Mouse (Mus musculus) kidney, postnatal 0 days (tissue): ENCODE measurements around the gene Acsbg1. TPM values are rescaled to one million over a fixed set of nuclear protein-coding genes. Genes with fewer than 3 reads are reported as not detected.
"Not testable (repeated sequence)": the region's sequence is repeated elsewhere in the genome, so short reads cannot be mapped to it uniquely, and the experiment has no call there.

Experiments used
- ATAC-seq: fragments of 200-750 bp; cut with Nextera tagmentation; replicated peaks from 2 replicates; pipeline ENCODE4 v1.8.0; 2017; ENCODE audit warnings: low read depth, moderate number of reproducible peaks, moderate TSS enrichment, moderate library complexity; ENCODE audit not compliant: low FRiP score
- DNase-seq: peaks from one replicate; pipeline ENCODE4 v3.0.0-alpha.2; 2016; ENCODE audit warnings: low spot score
- H3K27ac ChIP-seq: fragments of 300-500 bp; sonication (generic); 2 replicates; pipeline ENCODE4 v1.5.1; 2014; ENCODE audit warnings: mild to moderate bottlenecking
- H3K27me3 ChIP-seq: fragments of 300-500 bp; sonication (generic); 2 replicates; pipeline ENCODE4 v1.6.1; 2014; ENCODE audit warnings: low read length, mixed read lengths; ENCODE audit not compliant: insufficient read depth
- H3K36me3 ChIP-seq: fragments of 300-500 bp; sonication (generic); 2 replicates; pipeline ENCODE4 v1.6.1; 2014; ENCODE audit warnings: low read length, mixed read lengths; ENCODE audit not compliant: insufficient read depth
- H3K4me1 ChIP-seq: fragments of 300-500 bp; sonication (generic); replicated peaks from 2 replicates; pipeline ENCODE4 v1.6.1; 2014; ENCODE audit warnings: antibody characterized with exemption, low read length, mixed read lengths; ENCODE audit not compliant: insufficient read depth
- H3K4me2 ChIP-seq: fragments of 300-500 bp; sonication (generic); 2 replicates; pipeline ENCODE4 v1.6.1; 2014; ENCODE audit warnings: mild to moderate bottlenecking, low read length, moderate library complexity, mixed read lengths
- H3K4me3 ChIP-seq: fragments of 300-500 bp; sonication (generic); replicated peaks from 2 replicates; pipeline ENCODE4 v1.5.1; 2014; ENCODE audit warnings: low read depth, low read length
- H3K9ac ChIP-seq: fragments of 300-500 bp; sonication (generic); 2 replicates; pipeline ENCODE4 v1.6.1; 2014; ENCODE audit warnings: low read depth, low read length
- H3K9me3 ChIP-seq: fragments of 300-500 bp; sonication (generic); replicated peaks from 2 replicates; pipeline ENCODE4 v1.6.1; 2016; ENCODE audit warnings: low read length, inconsistent platforms, mixed read lengths
- CTCF ChIP-seq: IDR thresholded peaks from 2 replicates; pipeline ENCODE4 v1.5.1; 2016; ENCODE audit warnings: antibody characterized with exemption, low read depth, mild to moderate bottlenecking, moderate library complexity
- WGBS: fragments of 180-500 bp; shearing (Covaris S2); extraction: QIAGEN DNeasy Blood & Tissue Kit; methylation state at CpG from one replicate; pipeline ENCODE4 v1.1.7; 2014; 5-methylcytosine and 5-hydroxymethylcytosine counted together
- polyA plus RNA-seq: library from polyadenylated mRNA; unstranded; fragments of >200 nt; fragmentation: Nextera tagmentation; extraction: Ambion mirVana; gene quantifications from 2 replicates; pipeline ENCODE4 v1.2.1, GENCODE M21; 2015

Acsbg1 gene
- polyA plus RNA-seq, 1 experiment from 2014 or later, result 1.4 TPM

DNA sequence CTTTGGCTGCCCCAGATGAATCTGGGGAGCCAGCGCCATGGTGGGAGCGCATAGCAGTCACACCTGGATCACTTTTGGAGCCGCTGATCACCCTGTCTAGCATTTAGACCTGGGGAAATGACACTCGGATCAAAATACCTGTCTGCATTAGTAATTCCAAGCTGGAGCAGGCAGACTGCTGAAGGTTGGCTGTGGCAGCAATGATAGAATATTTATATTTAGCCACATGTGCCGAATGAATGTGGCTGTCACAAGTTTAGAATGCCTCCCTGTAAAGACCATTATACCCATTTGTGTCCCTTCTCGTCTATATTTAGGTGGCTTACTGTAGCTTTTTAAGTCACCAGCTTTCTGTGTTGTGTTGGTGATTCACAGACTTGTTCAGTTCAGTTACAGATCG is 39.1 kb upstream of the Acsbg1 start:
- ATAC-seq (no peak), DNase-seq (no peak)
- Histone ChIP-seq H3K4me3 (no peak overlapping the region), H3K27me3 (no peaks in the 10 kb centered on the region), H3K9me3 (no peaks in the 10 kb centered on the region), H3K4me1 (peaks cover 9% of the 10 kb centered on the region), H3K9ac (no peak overlapping the region), H3K4me2 (peak overlapping the region; percentile 98; the same call in 1 of the 2 replicates), H3K36me3 (no peaks in the 10 kb centered on the region), H3K27ac (no peak overlapping the region)
- TF ChIP-seq CTCF, result no peak
- WGBS, result 83% methylated on average over 7 of the region's 7 CpGs

DNA sequence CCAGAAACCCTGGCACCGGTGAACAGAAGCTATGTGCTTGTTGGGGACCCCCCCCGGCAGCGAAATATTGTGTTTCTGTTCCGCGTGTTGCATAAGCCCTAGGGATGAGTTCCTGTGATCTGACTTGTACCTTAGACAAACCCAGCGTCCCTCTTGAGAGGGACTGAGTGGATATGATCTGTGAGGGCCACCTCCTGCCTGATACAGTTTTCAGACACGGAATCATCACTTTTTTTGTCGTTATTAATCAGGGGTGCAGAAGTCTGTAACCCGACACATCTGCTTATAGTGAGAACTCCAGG is 38.5 kb upstream of the Acsbg1 start:
- Histone ChIP-seq H3K9me3 (no peaks in the 10 kb centered on the region), H3K27me3 (no peaks in the 10 kb centered on the region), H3K4me3 (peak overlapping the region; percentile 77), H3K9ac (peak overlapping the region; percentile 82), H3K36me3 (no peaks in the 10 kb centered on the region), H3K4me2 (peak overlapping the region; percentile 98), H3K4me1 (peaks cover 9% of the 10 kb centered on the region), H3K27ac (no peak overlapping the region)
- ATAC-seq, result no peak
- DNase-seq, result no peak
- WGBS, result 12% methylated on average over 9 of the region's 9 CpGs
- no peak for TF ChIP-seq CTCF

- ATAC-seq (peak; percentile 69), DNase-seq (peak; percentile 73)
- under 1% methylated on average over 92 of the region's 92 CpGs for WGBS
- H3K9me3 ChIP-seq, result no peaks in the 10 kb centered on the region
- peak overlapping the region; percentile 98 for H3K4me2 ChIP-seq
- no peaks in the 10 kb centered on the region for H3K27me3 ChIP-seq
- no peak for TF ChIP-seq CTCF
- peaks cover 9% of the 10 kb centered on the region for H3K4me1 ChIP-seq
- H3K9ac ChIP-seq, result peak overlapping the region; percentile 82
- H3K27ac ChIP-seq, result no peak overlapping the region
- peak overlapping the region; percentile 77 for H3K4me3 ChIP-seq
- no peaks in the 10 kb centered on the region for H3K36me3 ChIP-seq
Measured at GRCm38 (mm10) chr9:54699345-54700173, 37.9 kb upstream of the Acsbg1 start.

DNA sequence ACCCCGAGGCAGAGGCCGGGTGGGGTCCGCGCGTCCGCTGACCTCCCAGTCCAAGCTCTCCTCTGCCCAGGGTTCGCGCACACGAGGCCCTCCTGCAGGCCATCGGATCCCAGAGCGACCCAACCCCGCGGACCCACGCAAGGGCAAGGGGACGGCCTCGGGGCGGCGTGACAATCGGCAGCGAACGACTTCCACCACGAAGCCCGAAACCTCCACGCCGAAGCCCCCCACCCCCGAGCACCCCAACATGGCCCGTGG is 37.3 kb upstream of the Acsbg1 start:
- no peak overlapping the region for H3K27ac ChIP-seq
- H3K9ac ChIP-seq, result peak overlapping the region; percentile 82
- no peaks in the 10 kb centered on the region for H3K9me3 ChIP-seq
- peak overlapping the region; percentile 98 for H3K4me2 ChIP-seq
- H3K36me3 ChIP-seq, result no peaks in the 10 kb centered on the region
- DNase-seq (no peak), ATAC-seq (peak; percentile 57; the same call in 1 of the 2 replicates)
- H3K27me3 ChIP-seq, result no peaks in the 10 kb centered on the region
- peaks cover 9% of the 10 kb centered on the region for H3K4me1 ChIP-seq
- 5% methylated on average over 27 of the region's 27 CpGs for WGBS
- H3K4me3 ChIP-seq, result peak overlapping the region; percentile 77
- no peak for TF ChIP-seq CTCF

- H3K4me3 ChIP-seq, result peak within 1 kb of the TSS; percentile 77
- no peaks in the 10 kb centered on the region for H3K36me3 ChIP-seq
- peaks cover 9% of the 10 kb centered on the region for H3K4me1 ChIP-seq
- peak within 1 kb of the TSS; percentile 82 for H3K9ac ChIP-seq
- H3K27ac ChIP-seq, result no peak within 1 kb of the TSS
- TF ChIP-seq CTCF, result no peak
- peak; percentile 22; the same call in 1 of the 2 replicates for ATAC-seq
- no peak for DNase-seq
- H3K27me3 ChIP-seq, result no peaks in the 10 kb centered on the region
- WGBS, result 68% methylated on average over 17 of the region's 17 CpGs
- peak within 1 kb of the TSS; percentile 98 for H3K4me2 ChIP-seq
- no peaks in the 10 kb centered on the region for H3K9me3 ChIP-seq
Measured at GRCm38 (mm10) chr9:54698318-54699086, 36.8 kb upstream of the Acsbg1 start, which contains the start of gene Dnaja4. Gene Dnaja4, plus strand, starts transcription at chr9:54698873.

- not testable (repeated sequence) for ATAC-seq, H3K9ac ChIP-seq, H3K27me3 ChIP-seq, H3K9me3 ChIP-seq, H3K27ac ChIP-seq, H3K36me3 ChIP-seq, H3K4me1 ChIP-seq
- H3K4me3 ChIP-seq, result peak overlapping the region; percentile 27
- 5% methylated on average over 31 of the region's 31 CpGs for WGBS
- peak overlapping the region; percentile 61 for H3K4me2 ChIP-seq
- peak; percentile 22 for DNase-seq
Measured at GRCm38 (mm10) chr9:54691241-54691805, 29.7 kb upstream of the Acsbg1 start.

DNA sequence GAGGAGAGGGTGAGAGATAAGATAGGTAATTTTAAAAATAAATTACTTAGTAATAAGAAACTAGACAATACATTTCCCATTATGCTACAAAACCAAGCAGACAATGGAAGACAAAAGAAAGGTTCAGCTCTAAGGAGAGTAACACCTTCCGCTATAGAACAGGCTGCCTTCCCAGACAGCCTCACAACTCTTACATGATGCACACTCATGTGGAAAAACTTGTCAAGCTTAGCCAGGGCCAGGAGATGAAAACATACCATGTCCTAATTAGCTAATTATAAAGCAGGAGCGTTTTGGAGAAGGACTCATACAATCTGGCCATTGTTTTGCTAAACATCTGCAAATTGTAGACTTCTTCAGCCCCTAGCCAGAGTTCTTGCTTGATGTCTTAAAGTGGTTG is 29.0 kb upstream of the Acsbg1 start:
- H3K9me3 ChIP-seq, H3K27ac ChIP-seq, ATAC-seq, H3K4me1 ChIP-seq, H3K36me3 ChIP-seq, H3K4me3 ChIP-seq, H3K27me3 ChIP-seq, DNase-seq, H3K9ac ChIP-seq, H3K4me2 ChIP-seq: not testable (repeated sequence)
- WGBS, result 60% methylated on average over 2 of the region's 2 CpGs
